Mouse (Mus musculus) stomach, postnatal 0 days (tissue): ENCODE results near the gene Paqr5. TPM values are rescaled to one million over a fixed set of nuclear protein-coding genes. Genes with fewer than 3 reads are reported as not detected.

Experiments
- ATAC-seq: fragments of 200-750 bp; cut with Nextera tagmentation; 2 replicates; pipeline ENCODE4 v1.8.0; 2017; ENCODE audit not compliant: low FRiP score, low TSS enrichment
- DNase-seq: peaks from one replicate; pipeline ENCODE4 v3.0.0-alpha.2; 2016; ENCODE audit warnings: low spot score
- H3K27ac ChIP-seq: fragments of 300-500 bp; sonication (generic); replicated peaks from 2 replicates; pipeline ENCODE4 v1.5.1; 2014; ENCODE audit warnings: mild to moderate bottlenecking, control low read depth
- H3K27me3 ChIP-seq: fragments of 300-500 bp; sonication (generic); 2 replicates; pipeline ENCODE4 v1.6.1; 2014; ENCODE audit warnings: low read length; ENCODE audit not compliant: control insufficient read depth, insufficient read depth
- H3K36me3 ChIP-seq: fragments of 300-500 bp; sonication (generic); 2 replicates; pipeline ENCODE4 v1.6.1; 2014; ENCODE audit warnings: low read length, mixed read lengths; ENCODE audit not compliant: control insufficient read depth, insufficient read depth
- H3K4me1 ChIP-seq: fragments of 300-500 bp; sonication (generic); replicated peaks from 2 replicates; pipeline ENCODE4 v1.6.1; 2014; ENCODE audit warnings: antibody characterized with exemption; ENCODE audit not compliant: control insufficient read depth, insufficient read depth
- H3K4me2 ChIP-seq: fragments of 300-500 bp; sonication (generic); replicated peaks from 2 replicates; pipeline ENCODE4 v1.6.1; 2014; ENCODE audit warnings: low read depth, mild to moderate bottlenecking, control low read depth, moderate library complexity
- H3K4me3 ChIP-seq: fragments of 300-500 bp; sonication (generic); 2 replicates; pipeline ENCODE4 v1.5.1; 2014; ENCODE audit warnings: low read depth, low read length, control low read depth
- H3K9ac ChIP-seq: fragments of 300-500 bp; sonication (generic); 2 replicates; pipeline ENCODE4 v1.6.1; 2014; ENCODE audit warnings: mild to moderate bottlenecking, low read length, control low read depth, mixed read lengths
- H3K9me3 ChIP-seq: fragments of 300-500 bp; sonication (generic); 2 replicates; pipeline ENCODE4 v1.6.1; 2016; ENCODE audit warnings: low read length; ENCODE audit not compliant: control insufficient read depth
- CTCF ChIP-seq: IDR thresholded peaks from 2 replicates; pipeline ENCODE4 v1.5.1; 2016; ENCODE audit warnings: antibody characterized with exemption, low read depth, mild to moderate bottlenecking, moderate library complexity
- EP300 ChIP-seq: optimal IDR thresholded peaks from 2 replicates; pipeline ENCODE3; 2016; ENCODE audit warnings: antibody characterized with exemption
- WGBS: fragments of 180-500 bp; shearing (Covaris S2); extraction: QIAGEN DNeasy Blood & Tissue Kit; methylation state at CpG from one replicate; pipeline ENCODE4 v1.1.7; 2014; 5-methylcytosine and 5-hydroxymethylcytosine counted together
- polyA plus RNA-seq: library from polyadenylated mRNA; unstranded; fragments of >200 nt; fragmentation: Nextera tagmentation; extraction: Ambion mirVana; gene quantifications from 2 replicates; pipeline ENCODE4 v1.2.1, GENCODE M21; 2015

Gene Paqr5
- polyA plus RNA-seq, 1 experiment from 2014 or later, result 92.5 TPM

DNA sequence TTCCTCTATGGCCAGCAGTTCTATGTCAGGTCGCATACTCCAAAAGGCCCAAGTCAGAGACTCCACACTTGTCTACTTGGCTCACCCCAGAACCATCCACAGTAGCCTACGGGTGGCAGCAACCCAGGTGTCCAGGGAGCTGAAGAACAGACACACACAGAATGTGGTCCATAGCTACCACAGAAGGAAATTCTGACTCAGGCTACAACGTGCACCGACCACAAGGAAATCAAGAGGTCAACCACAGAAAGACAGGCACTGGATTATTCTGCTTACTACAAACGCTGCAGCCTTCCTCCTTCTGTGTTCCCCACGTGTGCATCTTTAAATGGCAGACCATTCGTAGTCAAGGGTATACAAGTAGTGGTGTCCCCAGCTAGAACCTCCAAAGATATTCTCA is 6.4 kb downstream of the Paqr5 start:
- no peaks in the 10 kb centered on the region for H3K36me3 ChIP-seq
- TF ChIP-seq CTCF, result no peak
- no peak for TF ChIP-seq EP300
- no peak for DNase-seq
- H3K4me3 ChIP-seq, result no peak overlapping the region
- H3K9ac ChIP-seq, result no peak overlapping the region
- ATAC-seq, result no peak
- 76% methylated on average over 7 of the region's 7 CpGs for WGBS
- no peak overlapping the region for H3K4me2 ChIP-seq
- no peaks in the 10 kb centered on the region for H3K27me3 ChIP-seq
- H3K27ac ChIP-seq, result 0 out of 2 replicates have a peak overlapping the region, but pooled peaks have one; percentile 18
- no peaks in the 10 kb centered on the region for H3K9me3 ChIP-seq
- H3K4me1 ChIP-seq, result peaks cover 3% of the 10 kb centered on the region; the same call in 1 of the 2 replicates

DNA sequence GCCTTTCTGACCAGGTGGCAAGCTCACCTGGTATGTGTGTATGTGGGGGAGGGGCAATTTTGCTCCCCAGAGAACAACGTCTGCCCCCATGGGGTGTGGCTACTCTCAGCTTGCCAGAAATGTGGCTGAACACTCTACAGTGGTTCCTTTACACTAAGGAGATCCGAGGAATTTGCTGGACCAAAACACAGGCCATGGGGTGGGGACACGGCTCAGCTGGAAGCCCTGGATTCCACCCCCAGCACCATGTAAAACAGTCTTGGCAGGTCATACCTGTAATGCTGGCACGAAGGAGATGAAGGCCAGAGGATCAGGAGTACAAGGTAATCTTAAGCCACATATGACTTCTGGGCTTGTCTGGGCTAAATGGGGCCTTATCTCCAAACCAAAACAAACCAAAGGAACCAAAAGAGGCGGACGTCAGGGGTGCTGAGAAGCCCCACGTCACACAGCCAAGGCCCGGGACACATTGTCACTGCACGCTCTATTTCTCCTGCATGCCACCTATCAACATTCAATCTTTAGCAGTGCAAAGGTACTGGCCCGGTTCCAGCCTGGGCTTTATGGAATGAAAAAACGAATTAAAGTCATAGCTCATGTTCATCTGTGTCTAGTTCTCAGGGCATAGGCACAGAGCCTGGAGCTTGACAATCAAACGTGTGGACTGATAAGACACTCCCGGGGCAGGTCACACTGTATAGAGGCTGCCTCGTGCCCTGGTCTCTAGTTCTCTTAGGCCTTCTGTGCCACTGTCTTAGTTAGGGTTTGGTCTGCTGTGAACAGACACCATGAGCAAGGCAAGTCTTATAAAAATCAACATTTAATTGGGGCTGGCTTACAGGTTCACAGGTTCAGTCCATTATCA is 8.2 kb downstream of the Paqr5 start:
- peak; percentile 81 for DNase-seq
- no peak overlapping the region; the same call in 1 of the 2 replicates for H3K4me2 ChIP-seq
- 40% methylated on average over 14 of the region's 14 CpGs for WGBS
- peaks cover 3% of the 10 kb centered on the region; the same call in 1 of the 2 replicates for H3K4me1 ChIP-seq
- TF ChIP-seq EP300 (no peak), CTCF (no peak)
- no peaks in the 10 kb centered on the region for H3K27me3 ChIP-seq
- no peak overlapping the region for H3K9ac ChIP-seq
- H3K4me3 ChIP-seq, result no peak overlapping the region
- peak; percentile 72 for ATAC-seq
- no peaks in the 10 kb centered on the region for H3K9me3 ChIP-seq
- peak overlapping the region; percentile 86 for H3K27ac ChIP-seq
- H3K36me3 ChIP-seq, result no peaks in the 10 kb centered on the region

DNA sequence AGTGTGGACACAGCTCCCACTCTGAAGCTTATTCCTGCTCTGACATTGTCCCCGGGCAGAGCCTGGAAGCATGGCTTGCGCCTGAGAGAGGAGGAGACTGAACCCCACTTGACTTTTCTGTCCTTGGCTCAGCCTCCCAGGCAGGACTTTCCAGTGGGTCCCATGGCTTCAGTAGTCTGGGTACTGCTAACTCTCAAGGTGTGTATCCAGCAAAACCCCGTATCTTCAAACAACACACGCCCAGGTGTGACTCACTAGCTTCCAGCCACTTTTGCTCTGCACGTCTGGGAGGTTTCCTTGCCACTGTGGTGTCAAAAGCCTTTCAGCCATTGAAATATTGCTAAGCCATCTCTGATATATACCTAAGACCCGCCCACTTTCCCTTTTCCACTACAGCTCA is 9.3 kb downstream of the Paqr5 start:
- Histone ChIP-seq H3K4me3 (no peak overlapping the region), H3K4me1 (peaks cover 3% of the 10 kb centered on the region; the same call in 1 of the 2 replicates), H3K27ac (peak overlapping the region; percentile 88), H3K9me3 (no peaks in the 10 kb centered on the region), H3K9ac (no peak overlapping the region), H3K4me2 (peak overlapping the region; percentile 17; the same call in 1 of the 2 replicates), H3K36me3 (no peaks in the 10 kb centered on the region), H3K27me3 (no peaks in the 10 kb centered on the region)
- TF ChIP-seq EP300, result no peak
- TF ChIP-seq CTCF, result no peak
- peak; percentile 80 for DNase-seq
- ATAC-seq, result peak; percentile 77
- 53% methylated on average over 6 of the region's 6 CpGs for WGBS

DNA sequence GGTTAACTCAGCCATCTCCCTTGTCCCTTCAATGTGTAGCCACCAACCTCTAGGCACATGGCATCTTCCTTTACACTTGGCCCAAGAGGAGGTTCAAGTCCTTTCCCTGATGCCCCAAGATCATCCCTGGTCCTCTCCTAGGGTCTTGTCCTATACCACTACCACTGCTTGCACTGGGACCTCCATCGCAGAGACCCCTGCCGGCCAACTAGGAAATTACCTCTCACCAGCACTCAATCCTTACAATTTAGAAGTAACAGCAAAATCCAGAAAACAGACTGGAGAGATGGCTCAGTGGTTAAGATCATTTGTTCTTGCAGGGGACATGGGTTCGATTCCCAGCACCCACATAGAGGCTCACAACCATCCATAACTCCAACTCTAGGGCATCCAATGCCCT is 11.2 kb downstream of the Paqr5 start:
- Histone ChIP-seq H3K36me3 (no peaks in the 10 kb centered on the region), H3K9me3 (no peaks in the 10 kb centered on the region), H3K27ac (no peak overlapping the region), H3K9ac (no peak overlapping the region), H3K4me1 (no peaks in the 10 kb centered on the region; the same call in 1 of the 2 replicates), H3K4me2 (no peak overlapping the region), H3K27me3 (no peaks in the 10 kb centered on the region), H3K4me3 (no peak overlapping the region)
- ATAC-seq, result no peak
- DNase-seq, result no peak
- TF ChIP-seq CTCF, result peak; percentile 46
- no peak for TF ChIP-seq EP300
- WGBS, result 64% methylated on average over 3 of the region's 3 CpGs

DNA sequence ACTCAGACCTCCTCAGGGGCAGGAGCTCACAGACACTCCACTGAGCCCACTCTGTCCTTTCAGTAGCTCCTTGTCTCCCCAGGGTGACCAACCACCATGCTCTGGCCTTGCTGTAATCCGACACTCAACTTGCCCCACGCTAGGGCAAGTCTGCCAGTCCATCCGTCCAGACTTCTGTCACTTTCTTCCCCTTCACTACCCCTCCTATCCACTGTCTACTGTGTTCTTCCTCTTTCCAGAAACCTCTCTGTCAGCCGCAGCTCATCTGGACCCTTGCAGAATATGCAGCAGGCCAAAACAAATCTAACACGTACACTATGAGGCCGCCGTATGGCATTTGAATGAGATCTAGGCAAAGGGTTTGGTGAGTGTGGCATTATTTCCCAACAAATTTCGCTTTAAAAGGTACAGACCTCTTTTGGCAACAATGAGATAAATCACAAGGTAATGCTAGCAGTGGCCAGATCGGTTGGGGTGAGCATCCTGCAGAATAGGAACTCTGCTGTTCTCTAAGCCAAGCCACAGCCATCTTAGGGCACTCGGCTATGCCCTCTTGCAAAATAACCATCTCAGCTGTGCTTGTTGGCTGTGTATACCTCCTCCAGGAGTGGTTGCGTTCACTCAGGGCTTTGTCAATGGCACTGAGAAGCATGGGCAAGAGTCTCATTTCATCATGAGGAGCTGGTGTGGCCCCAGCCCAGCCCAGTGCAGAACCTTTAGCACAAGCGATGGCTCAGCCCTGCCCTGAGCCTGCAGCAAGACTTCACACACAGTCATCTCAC is 13.1 kb downstream of the Paqr5 start:
- ATAC-seq (no peak), DNase-seq (no peak)
- Histone ChIP-seq H3K9me3 (no peaks in the 10 kb centered on the region), H3K4me3 (no peak overlapping the region), H3K27me3 (no peaks in the 10 kb centered on the region), H3K27ac (no peak overlapping the region), H3K36me3 (no peaks in the 10 kb centered on the region), H3K9ac (no peak overlapping the region), H3K4me2 (no peak overlapping the region), H3K4me1 (no peaks in the 10 kb centered on the region; the same call in 1 of the 2 replicates)
- TF ChIP-seq EP300, result no peak
- no peak for TF ChIP-seq CTCF
- WGBS, result 71% methylated on average over 12 of the region's 12 CpGs
